Mouse (Mus musculus): ENCODE measurements around the gene Grin2d.

The Grin2d gene

GRCm38 (mm10) chr7:45856950-45857901, 21.0 kb downstream of the Grin2d start:
- peak; percentile 51 for DNase-seq (ENCODE audit: inconsistent ontology term)

GRCm38 (mm10) chr7:45853089-45853488, 25.1 kb downstream of the Grin2d start:
- no peak for DNase-seq (ENCODE audit: inconsistent ontology term)

DNA sequence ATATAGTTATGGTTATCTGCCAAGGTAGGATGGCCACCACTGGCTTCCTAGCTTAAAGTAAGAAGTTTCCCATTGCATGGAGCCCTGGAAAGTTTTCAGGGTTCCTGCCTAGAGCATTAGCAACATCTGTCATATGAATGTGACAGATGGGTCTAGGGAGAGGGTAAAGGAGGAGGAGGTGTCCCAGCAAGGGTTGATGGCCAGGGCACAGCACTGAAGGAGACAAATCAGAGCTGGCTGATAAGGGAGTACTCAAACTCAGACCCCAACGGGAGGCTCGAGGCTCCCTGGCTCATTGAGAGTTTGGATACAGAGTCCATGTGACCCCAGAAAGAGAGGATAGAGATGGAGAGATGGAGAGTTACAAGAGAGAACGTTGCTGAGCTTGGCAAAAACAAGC, 27.5 kb downstream of the Grin2d start:
- DNase-seq (ENCODE audit: inconsistent ontology term): no peak

DNA sequence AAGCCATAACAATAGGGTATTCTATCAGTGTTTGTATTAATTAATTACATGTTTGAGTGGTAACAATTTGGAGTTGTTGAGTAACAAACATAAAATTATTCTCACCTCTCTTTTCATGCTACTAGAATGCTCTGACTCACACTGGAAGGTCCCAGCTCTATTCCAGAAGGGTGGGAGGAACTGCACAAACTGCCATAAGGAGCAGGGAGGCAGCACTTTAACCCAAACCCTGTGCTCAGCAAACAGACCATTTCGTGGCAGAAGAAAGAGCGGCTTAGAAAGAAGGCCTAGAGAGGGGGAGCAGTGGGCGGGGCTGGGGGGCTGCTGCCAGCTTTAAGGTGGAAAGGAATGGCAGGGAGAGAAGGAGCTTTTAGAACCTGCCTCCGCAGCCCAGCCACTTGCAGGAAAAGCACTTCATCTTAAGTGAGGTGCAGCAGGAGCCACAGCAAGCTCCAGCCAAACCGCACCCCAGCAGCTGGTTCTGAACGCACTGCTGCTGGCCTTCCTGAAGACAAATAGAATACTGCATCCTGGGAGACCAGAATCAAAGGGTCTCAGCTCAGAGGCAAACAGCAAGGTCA, 29.6 kb downstream of the Grin2d start:
- DNase-seq (ENCODE audit: inconsistent ontology term): no peak

GRCm38 (mm10) chr7:45842950-45843744, 35.0 kb downstream of the Grin2d start:
- no peak for DNase-seq (ENCODE audit: inconsistent ontology term)

- no peak for DNase-seq (ENCODE audit: inconsistent ontology term)
Measured at GRCm38 (mm10) chr7:45833924-45834323, 44.3 kb downstream of the Grin2d start.

DNA sequence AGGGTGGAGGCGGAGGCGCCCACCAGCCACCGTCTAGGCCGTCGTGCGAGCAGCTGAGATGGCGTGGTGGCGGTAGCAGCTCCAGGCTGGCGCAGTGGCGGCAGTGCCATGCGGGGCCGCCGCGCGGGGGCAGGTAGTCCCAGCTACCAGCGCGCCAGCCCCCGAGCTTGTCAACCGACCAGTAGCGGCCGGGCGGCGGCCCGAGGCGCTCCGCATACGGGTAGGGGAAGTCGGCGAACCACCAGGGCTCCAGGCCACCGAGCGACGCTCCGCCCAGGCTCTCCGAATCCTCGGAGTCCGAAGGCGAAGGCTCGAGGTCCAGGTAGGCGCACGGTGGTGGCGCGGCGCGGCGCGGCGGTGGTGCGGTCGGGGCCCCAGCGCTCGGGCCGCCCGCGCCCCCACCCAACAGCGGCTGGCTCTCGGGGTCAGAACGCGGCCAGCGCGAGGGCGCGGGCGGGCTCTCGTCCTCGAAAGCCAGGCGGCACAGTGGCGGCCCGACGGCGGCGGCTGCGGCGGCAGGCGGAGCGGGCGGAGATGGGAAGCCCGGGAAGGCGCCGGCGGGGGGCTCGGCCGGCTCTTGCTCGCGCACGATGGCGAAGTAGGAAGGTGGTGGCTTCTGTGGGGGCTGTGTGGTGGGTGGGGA, 44.9 kb downstream of the Grin2d start:
- DNase-seq (ENCODE audit: inconsistent ontology term): no peak

GRCm38 (mm10) chr7:45832428-45832827, 45.8 kb downstream of the Grin2d start:
- DNase-seq (ENCODE audit: inconsistent ontology term): no peak

GRCm38 (mm10) chr7:45831128-45831525, 47.1 kb downstream of the Grin2d start:
- no peak for DNase-seq (ENCODE audit: inconsistent ontology term)

GRCm38 (mm10) chr7:45830427-45831127, 47.6 kb downstream of the Grin2d start, which contains the start of gene Grwd1:
TSS of gene Grwd1 (minus strand) at chr7:45830944.
- DNase-seq (ENCODE audit: inconsistent ontology term): peak; percentile 88

- DNase-seq (ENCODE audit: inconsistent ontology term): no peak
Measured at GRCm38 (mm10) chr7:45826631-45827030, 51.5 kb downstream of the Grin2d start.

- DNase-seq (ENCODE audit: inconsistent ontology term): no peak
Measured at GRCm38 (mm10) chr7:45824598-45824997, 53.6 kb downstream of the Grin2d start, which contains the start of gene Kcnj14. TSS of gene Kcnj14 (minus strand) at chr7:45824782.

DNA sequence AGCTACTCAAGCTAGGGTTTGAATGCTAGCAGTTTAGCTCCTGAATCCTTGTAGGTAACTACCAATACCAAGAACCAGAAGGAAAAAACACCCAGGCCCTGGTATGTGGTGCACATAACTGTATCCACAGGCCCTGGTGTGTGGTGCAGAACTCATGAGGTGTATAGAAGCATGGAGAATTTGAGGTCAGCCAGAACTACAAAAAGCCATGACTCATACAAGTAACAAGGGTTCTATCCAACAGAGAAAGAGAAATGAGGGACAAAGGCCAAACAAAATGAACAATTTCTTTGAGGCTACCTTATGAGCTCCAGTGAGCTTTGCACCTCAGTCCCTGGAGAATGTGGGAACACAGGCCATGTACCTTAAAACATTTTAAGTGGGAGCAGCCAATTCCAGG, 57.3 kb downstream of the Grin2d start:
- DNase-seq (ENCODE audit: inconsistent ontology term): peak; percentile 83

- DNase-seq (ENCODE audit: inconsistent ontology term): no peak
Measured at GRCm38 (mm10) chr7:45819843-45820242, 58.3 kb downstream of the Grin2d start.

DNA sequence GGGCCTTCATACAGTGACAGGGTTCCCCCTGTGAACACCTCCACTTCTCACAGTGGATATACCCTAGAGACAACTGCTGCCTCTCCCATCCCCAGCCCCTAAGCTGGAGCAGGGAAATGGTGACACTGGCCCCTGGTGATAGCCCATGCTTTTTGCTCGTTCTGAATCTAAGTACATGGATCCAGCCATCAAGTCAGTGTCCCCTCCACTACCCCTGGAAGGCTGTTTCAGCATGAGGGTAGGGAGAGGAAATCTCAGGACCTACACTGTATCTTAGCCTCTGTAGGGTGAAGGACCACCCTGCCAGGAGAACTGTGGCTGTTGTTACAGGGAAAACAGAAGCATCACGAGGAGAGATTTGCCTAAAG, 62.2 kb downstream of the Grin2d start:
- DNase-seq (ENCODE audit: inconsistent ontology term): no peak

GRCm38 (mm10) chr7:45815323-45815983, 62.7 kb downstream of the Grin2d start:
- peak; percentile 60 for DNase-seq (ENCODE audit: inconsistent ontology term)

- DNase-seq (ENCODE audit: inconsistent ontology term): no peak
Measured at GRCm38 (mm10) chr7:45814841-45815240, 63.3 kb downstream of the Grin2d start.

GRCm38 (mm10) chr7:45813787-45814779, 64.1 kb downstream of the Grin2d start, which contains the start of gene Cyth2:
TSS of gene Cyth2 (minus strand) at chr7:45814581.
- peak; percentile 100 for DNase-seq (ENCODE audit: inconsistent ontology term)

- DNase-seq (ENCODE audit: inconsistent ontology term): no peak
Measured at GRCm38 (mm10) chr7:45812921-45813320, 65.3 kb downstream of the Grin2d start.

Data from Muller cell, postnatal 12 days (primary cell).